Mouse (Mus musculus): ENCODE results near the gene Marveld2. TPM values are rescaled to one million over a fixed set of nuclear protein-coding genes. Genes with fewer than 3 reads are reported as not detected.
A peak's percentile ranks its signal among the peaks of the same experiment; 100 is the strongest.

Marveld2 gene
- 3.6 and 4.4 TPM in 2 replicates for polyA plus RNA-seq (2016; fragmentation: Nextera tagmentation; extraction: Ambion mirVana)

DNA sequence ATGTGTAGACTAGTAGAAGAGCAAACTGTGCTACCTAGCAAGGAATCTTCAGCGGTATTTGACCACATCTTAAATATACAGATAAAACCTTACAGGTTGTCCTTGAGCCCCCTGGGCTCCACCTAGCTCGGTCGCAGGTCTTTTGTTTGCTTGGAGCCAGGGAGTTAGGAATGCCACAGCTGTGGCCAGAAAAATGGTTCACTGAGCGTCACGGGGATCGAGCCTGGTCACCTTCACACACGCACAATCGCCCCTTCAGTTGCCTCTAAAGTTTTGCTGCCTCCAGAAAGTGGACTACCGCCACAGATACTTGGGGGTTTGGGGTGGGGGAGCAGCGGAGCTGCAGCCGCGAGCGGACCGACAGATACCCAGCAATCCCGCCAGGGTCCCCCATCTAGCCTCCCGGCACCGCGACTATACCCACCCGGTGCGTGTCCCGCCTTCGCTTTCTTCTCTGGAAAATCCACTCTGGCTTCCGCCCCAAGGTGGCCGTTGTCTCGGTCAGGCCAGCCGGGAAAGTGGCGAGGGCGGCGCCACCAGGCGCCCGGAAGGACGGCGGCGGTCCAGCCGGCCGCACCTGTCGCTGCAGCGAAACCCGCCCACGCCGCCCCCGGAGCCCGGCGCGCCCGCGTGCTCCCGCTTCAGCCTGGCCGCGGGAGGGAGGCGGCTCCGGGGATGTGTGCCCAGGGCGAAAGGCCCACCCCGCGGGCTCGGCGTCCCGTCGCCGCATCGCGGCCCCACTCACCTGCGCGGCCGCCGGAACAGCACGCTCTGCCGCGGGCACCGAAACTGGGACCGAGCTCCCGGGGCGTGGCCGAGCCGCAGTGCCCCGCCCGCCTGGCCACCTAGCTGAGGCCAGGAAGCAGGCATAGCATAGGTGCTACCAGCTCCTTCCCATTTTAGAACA lies at the start of gene Marveld2:
Marveld2 (minus strand) TSS at position 791 of the 907 bp plus-strand sequence.
- no peaks in the 10 kb centered on the region for H3K4me1 ChIP-seq (replicated peaks)
- H3K9ac ChIP-seq, result peak within 1 kb of the TSS; percentile 79
- peak within 1 kb of the TSS; percentile 89 for H3K4me3 ChIP-seq
- no peak within 1 kb of the TSS for H3K27ac ChIP-seq (ENCODE audit: poor library complexity, severe bottlenecking)
- peak within 1 kb of the TSS; percentile 99 for H3K4me2 ChIP-seq
- H3K9me3 ChIP-seq (replicated peaks), result no peaks in the 10 kb centered on the region
- peaks cover 29% of the 10 kb centered on the region for H3K36me3 ChIP-seq
- 2% methylated on average over 76 of the region's 77 CpGs for WGBS
- ATAC-seq (ENCODE audit: insufficient number of reproducible peaks, low FRiP score), result peak; percentile 63
- H3K27me3 ChIP-seq (replicated peaks), result peaks cover 5% of the 10 kb centered on the region; the same call in 1 of the 2 replicates

DNA sequence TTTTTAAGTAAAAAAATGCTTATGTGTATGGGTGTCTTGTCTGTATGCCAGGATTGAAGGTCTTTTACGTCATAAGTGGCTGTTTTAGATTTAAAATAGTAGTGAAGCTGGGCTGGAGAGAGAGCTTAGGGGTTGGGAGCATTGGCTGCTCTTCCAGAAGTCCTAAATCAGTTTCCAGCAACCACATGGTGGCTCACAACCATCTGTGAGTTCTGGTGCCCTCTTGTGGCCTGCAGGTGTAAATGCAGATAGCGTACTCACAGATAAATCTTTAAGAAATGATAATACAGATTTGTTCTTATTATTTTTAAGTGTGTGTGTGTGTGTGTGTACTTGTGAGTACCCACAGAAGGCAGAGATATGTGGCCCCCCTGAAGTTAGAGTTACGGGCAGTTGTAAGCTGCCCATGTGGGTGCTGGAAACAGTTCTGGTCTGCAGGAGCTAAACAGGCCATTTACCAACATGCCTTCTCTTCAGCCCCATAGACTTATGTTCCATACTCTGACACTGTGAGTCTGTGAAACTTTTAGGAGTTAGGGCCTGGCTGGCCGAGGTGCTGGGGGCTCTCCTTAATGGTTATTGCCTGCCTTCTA lies 43.2 kb upstream of the Marveld2 start:
- H3K4me1 ChIP-seq (replicated peaks), result no peaks in the 10 kb centered on the region
- no peak overlapping the region for H3K4me2 ChIP-seq
- H3K36me3 ChIP-seq, result peaks cover 23% of the 10 kb centered on the region
- no peak overlapping the region for H3K4me3 ChIP-seq
- H3K27me3 ChIP-seq (replicated peaks), result no peaks in the 10 kb centered on the region
- 0 out of 2 replicates have a peak overlapping the region, but pooled peaks have one; percentile 5 for H3K9ac ChIP-seq
- WGBS, result 43% methylated on average over 4 of the region's 4 CpGs
- H3K27ac ChIP-seq (ENCODE audit: poor library complexity, severe bottlenecking), result no peak overlapping the region
- no peaks in the 10 kb centered on the region for H3K9me3 ChIP-seq (replicated peaks)
- no peak for ATAC-seq (ENCODE audit: insufficient number of reproducible peaks, low FRiP score)

DNA sequence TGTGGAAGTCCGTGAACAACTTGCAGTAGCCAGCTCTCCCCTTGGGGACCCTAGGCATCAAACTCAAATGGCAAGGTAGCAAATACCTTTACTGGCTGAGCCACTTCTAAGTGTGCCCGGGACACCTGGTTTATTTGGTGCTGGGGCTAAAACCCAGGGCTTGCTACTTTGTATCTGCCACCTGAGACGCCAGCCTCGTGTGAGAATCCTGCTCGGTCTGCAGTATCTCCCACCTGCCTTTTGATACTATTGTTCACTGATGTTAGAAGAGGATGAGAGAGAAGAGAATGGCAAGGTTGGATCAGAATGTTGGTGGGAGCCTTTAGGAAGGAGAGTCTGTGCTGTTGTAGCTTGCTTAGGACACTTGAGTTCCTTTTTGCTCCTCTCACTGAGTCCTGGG lies 41.3 kb upstream of the Marveld2 start:
- H3K4me2 ChIP-seq, result no peak overlapping the region

DNA sequence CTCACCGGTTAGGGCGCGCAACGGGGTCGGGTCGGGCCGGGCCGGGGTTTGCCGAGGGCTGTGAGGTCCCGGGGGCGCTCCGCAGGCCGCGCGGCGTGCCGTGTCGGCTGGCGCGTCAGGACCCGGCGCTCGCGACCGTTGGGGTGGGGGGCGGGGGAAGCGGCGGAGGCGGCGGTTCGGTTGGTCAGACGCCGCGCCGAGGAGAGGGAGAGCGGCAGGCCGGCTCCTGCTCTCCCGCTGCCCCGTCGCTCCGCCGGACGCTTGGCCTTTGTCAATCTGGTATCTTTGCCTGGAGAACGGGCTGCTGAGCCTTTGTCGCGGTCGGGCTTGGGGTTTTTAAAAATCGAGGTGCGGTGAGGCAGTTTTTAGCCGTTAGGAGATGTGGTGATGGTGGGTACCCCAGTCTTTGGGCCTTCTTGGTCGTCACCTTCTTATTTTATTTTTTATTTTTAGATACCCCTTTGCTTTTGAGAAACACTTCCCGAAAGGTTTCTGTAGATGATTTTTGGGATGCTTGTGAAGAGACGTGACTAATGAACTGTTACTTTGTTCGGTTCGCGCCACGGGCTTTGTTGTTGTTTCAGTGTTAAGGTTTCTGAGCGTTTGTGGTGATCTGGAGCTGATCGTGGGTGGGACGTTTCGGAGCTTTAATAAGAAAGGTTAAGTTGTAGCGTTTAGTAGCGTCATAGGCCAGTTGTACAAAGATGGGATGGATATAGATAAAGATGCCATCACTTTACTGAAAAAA lies 34.8 kb upstream of the Marveld2 start, which contains the start of gene Taf9:
Taf9 (plus strand) TSS at position 141 of the 748 bp plus-strand sequence.
- Histone ChIP-seq H3K36me3 (peaks cover 20% of the 10 kb centered on the region), H3K27me3 (replicated peaks) (no peaks in the 10 kb centered on the region), H3K4me1 (replicated peaks) (peaks cover 7% of the 10 kb centered on the region), H3K27ac (ENCODE audit: poor library complexity, severe bottlenecking) (peak within 1 kb of the TSS; percentile 87), H3K4me2 (peak within 1 kb of the TSS; percentile 93), H3K9me3 (replicated peaks) (no peaks in the 10 kb centered on the region), H3K4me3 (peak within 1 kb of the TSS; percentile 90), H3K9ac (peak within 1 kb of the TSS; percentile 95)
- ATAC-seq (ENCODE audit: insufficient number of reproducible peaks, low FRiP score), result peak; percentile 78
- under 1% methylated on average over 55 of the region's 63 CpGs for WGBS

More for the DNA sequence above, 41.3 kb upstream of the Marveld2 start:
- H3K27me3 ChIP-seq (replicated peaks), result no peaks in the 10 kb centered on the region
- peaks cover 15% of the 10 kb centered on the region for H3K36me3 ChIP-seq
- WGBS, result 89% methylated on average over 5 of the region's 5 CpGs
- no peaks in the 10 kb centered on the region for H3K9me3 ChIP-seq (replicated peaks)
- ATAC-seq (ENCODE audit: insufficient number of reproducible peaks, low FRiP score), result no peak
- H3K9ac ChIP-seq, result no peak overlapping the region
- no peak overlapping the region for H3K27ac ChIP-seq (ENCODE audit: poor library complexity, severe bottlenecking)
- no peaks in the 10 kb centered on the region for H3K4me1 ChIP-seq (replicated peaks)
- no peak overlapping the region for H3K4me3 ChIP-seq

DNA sequence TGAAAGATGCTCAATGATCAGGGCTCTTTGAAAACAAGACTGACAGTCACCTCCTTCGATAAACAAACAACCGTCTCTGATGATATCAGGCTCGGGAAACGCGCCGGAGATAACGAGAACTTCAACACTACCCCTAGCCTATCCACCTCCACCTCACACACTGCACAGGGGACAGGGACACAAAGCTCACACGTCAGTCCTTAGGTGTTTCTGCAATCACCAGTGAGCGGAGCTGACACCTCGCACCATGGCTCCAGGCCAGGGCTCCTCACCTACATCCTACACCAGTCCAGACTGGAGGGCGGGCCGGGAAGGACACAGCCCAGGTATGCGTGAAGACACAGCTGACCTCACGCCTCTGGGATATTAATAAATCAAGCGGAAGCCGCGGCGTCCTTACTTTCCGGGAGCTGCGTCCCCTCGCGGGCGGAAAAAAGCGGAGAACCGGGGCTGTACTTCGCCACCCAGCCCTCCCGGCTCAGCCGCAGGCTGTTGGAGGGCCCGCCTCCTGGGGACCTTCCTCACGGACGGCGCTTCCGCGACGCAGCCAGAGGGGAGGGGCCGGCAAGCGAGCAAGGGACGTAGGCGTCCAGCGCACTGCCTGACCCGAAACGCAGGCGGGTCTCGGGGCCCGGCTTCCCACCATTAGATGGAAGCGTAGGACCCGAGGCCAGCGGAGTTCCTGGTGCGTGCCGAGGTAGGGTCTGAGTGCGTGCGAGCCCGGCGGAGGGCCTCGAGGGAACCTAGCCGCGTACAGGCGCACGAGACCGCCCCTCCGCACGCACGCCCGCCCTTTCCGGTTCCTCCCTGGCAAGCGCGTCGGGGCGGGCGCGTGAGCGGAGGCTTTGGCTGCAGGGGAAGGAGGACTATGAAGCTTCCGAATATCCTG lies 34.0 kb upstream of the Marveld2 start, which contains the start of the genes Ak6 and Rad17:
Ak6 (plus strand) TSS at position 430 of the 889 bp plus-strand sequence.
Rad17 (minus strand) TSS at position 502 of the 889 bp plus-strand sequence.
- peak; percentile 96 for ATAC-seq (ENCODE audit: insufficient number of reproducible peaks, low FRiP score)
- Histone ChIP-seq H3K4me2 (peak within 1 kb of the TSS; percentile 93), H3K36me3 (peaks cover 22% of the 10 kb centered on the region), H3K9ac (peak within 1 kb of the TSS; percentile 95), H3K9me3 (replicated peaks) (no peaks in the 10 kb centered on the region), H3K4me1 (replicated peaks) (peaks cover 7% of the 10 kb centered on the region), H3K27me3 (replicated peaks) (no peaks in the 10 kb centered on the region), H3K4me3 (peak within 1 kb of the TSS; percentile 90), H3K27ac (ENCODE audit: poor library complexity, severe bottlenecking) (peak within 1 kb of the TSS; percentile 87)
- WGBS, result under 1% methylated on average over 68 of the region's 73 CpGs

GRCm38 (mm10) chr13:100648223-100648622 lies 31.5 kb upstream of the Marveld2 start:
- H3K9ac ChIP-seq, result no peak overlapping the region
- H3K9me3 ChIP-seq (replicated peaks), result no peaks in the 10 kb centered on the region
- 94% methylated on average over 8 of the region's 8 CpGs for WGBS
- no peak overlapping the region for H3K4me2 ChIP-seq
- H3K27me3 ChIP-seq (replicated peaks), result no peaks in the 10 kb centered on the region
- peaks cover 39% of the 10 kb centered on the region for H3K36me3 ChIP-seq
- no peak overlapping the region for H3K4me3 ChIP-seq
- no peak for ATAC-seq (ENCODE audit: insufficient number of reproducible peaks, low FRiP score)
- H3K27ac ChIP-seq (ENCODE audit: poor library complexity, severe bottlenecking), result no peak overlapping the region
- H3K4me1 ChIP-seq (replicated peaks), result peaks cover 7% of the 10 kb centered on the region

DNA sequence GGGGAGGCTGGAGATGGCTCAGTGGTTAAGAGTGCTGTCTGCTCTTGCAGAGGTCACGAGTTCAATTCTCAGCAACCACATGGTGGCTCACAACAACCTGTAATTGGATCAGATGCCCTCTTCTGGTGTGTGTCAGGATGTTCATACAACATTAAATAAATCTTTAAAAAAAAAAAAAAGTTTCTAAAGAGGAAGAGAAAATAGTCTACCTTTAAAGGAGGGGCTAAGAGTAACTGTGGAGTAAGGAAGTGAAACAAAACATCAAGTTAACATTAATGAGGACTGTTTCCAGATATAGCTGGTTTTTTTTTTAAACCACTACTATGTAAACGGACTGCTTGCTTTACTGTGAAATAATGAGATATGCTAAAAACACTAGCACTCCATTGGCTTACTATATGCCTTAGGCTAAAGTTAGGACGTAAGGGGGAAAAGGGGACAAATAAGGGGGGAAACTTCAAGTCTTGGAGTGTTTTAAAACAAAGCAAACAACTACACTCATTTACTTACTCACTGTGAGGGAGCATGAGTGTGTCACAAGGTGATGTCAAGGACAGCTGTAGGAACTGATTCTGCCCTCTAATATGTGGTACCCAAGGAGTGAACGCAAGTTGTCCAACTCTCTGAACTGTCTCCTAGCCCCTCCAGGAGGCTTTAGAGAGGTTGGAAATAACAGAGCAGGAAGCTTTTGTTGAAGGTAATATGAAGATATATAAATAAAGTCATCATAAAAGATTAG lies 25.9 kb upstream of the Marveld2 start:
- Histone ChIP-seq H3K4me1 (replicated peaks) (no peaks in the 10 kb centered on the region), H3K36me3 (peaks cover 74% of the 10 kb centered on the region), H3K9me3 (replicated peaks) (no peaks in the 10 kb centered on the region), H3K27ac (ENCODE audit: poor library complexity, severe bottlenecking) (no peak overlapping the region), H3K9ac (no peak overlapping the region), H3K4me3 (no peak overlapping the region), H3K27me3 (replicated peaks) (no peaks in the 10 kb centered on the region), H3K4me2 (no peak overlapping the region)
- no peak for ATAC-seq (ENCODE audit: insufficient number of reproducible peaks, low FRiP score)
- WGBS, result 90% methylated on average over 4 of the region's 4 CpGs

- Histone ChIP-seq H3K9me3 (replicated peaks) (no peaks in the 10 kb centered on the region), H3K27ac (ENCODE audit: poor library complexity, severe bottlenecking) (no peak overlapping the region), H3K9ac (no peak overlapping the region), H3K36me3 (peaks cover 69% of the 10 kb centered on the region), H3K4me3 (no peak overlapping the region), H3K4me1 (replicated peaks) (no peaks in the 10 kb centered on the region), H3K27me3 (replicated peaks) (no peaks in the 10 kb centered on the region), H3K4me2 (no peak overlapping the region)
- ATAC-seq (ENCODE audit: insufficient number of reproducible peaks, low FRiP score), result no peak
- WGBS, result 71% methylated on average over 3 of the region's 3 CpGs
These were observed 17.4 kb upstream of the Marveld2 start for GRCm38 (mm10) chr13:100634106-100634691.

- no peak overlapping the region for H3K4me3 ChIP-seq
- H3K9ac ChIP-seq, result no peak overlapping the region
- H3K27ac ChIP-seq (ENCODE audit: poor library complexity, severe bottlenecking), result no peak overlapping the region
- no peak for ATAC-seq (ENCODE audit: insufficient number of reproducible peaks, low FRiP score)
- 89% methylated on average over 4 of the region's 4 CpGs for WGBS
- H3K4me1 ChIP-seq (replicated peaks), result no peaks in the 10 kb centered on the region
- H3K27me3 ChIP-seq (replicated peaks), result 0 out of 2 replicates have a peak, but pooled peaks cover 5% of the 10 kb centered on the region
- no peaks in the 10 kb centered on the region for H3K9me3 ChIP-seq (replicated peaks)
- peaks cover 69% of the 10 kb centered on the region for H3K36me3 ChIP-seq
- H3K4me2 ChIP-seq, result no peak overlapping the region
These were observed 5.5 kb upstream of the Marveld2 start for GRCm38 (mm10) chr13:100622241-100622640.
